Mouse (Mus musculus) lung, adult 10 weeks (tissue): ENCODE data around the gene Mbip. TPM values are rescaled to one million over a fixed set of nuclear protein-coding genes. Genes with fewer than 3 reads are reported as not detected.

Experiments used
- polyA plus RNA-seq: library from polyadenylated mRNA; stranded (reverse); fragments of 350-450 nt; fragmentation: Illumina TruSeq; extraction: RNeasy Lipid Tissue Mini Kit (QIAGEN cat#74804); gene quantifications from one replicate; pipeline ENCODE4 v1.2.3, GENCODE M21; 2014; ENCODE audit warnings: low read depth, low replicate concordance; ENCODE audit not compliant: insufficient read depth

The Mbip gene
- 31.4 TPM for polyA plus RNA-seq

GRCm38 (mm10) chr12:56345367-56346089, at the start of gene Mbip:
Gene Mbip, minus strand, starts transcription at chr12:56345894.

Other genes with a start within 250 kb of the Mbip start
- gene Nkx2-1, start 191.0 kb upstream of the Mbip start, polyA plus RNA-seq, result 58.9 TPM